Mouse (Mus musculus) stomach, embryonic 14.5 days (tissue): Measurements from ENCODE around the gene Lcat. TPM values are rescaled to one million over a fixed set of nuclear protein-coding genes. Genes with fewer than 3 reads are reported as not detected.

Experiments
- ATAC-seq: fragments of 200-750 bp; cut with Nextera tagmentation; 2 replicates; pipeline ENCODE4 v1.8.0; 2017; ENCODE audit warnings: low read depth, moderate TSS enrichment; ENCODE audit not compliant: insufficient number of reproducible peaks, insufficient read depth, low FRiP score
- H3K27ac ChIP-seq: fragments of 300-500 bp; sonication (generic); 2 replicates; pipeline ENCODE4 v1.5.1; 2014; ENCODE audit warnings: mild to moderate bottlenecking, low read length, moderate library complexity, mixed read lengths
- H3K27me3 ChIP-seq: fragments of 300-500 bp; sonication (generic); 2 replicates; pipeline ENCODE4 v1.6.1; 2014; ENCODE audit warnings: low read length, control low read depth, mixed read lengths; ENCODE audit not compliant: control insufficient read depth, insufficient read depth
- H3K36me3 ChIP-seq: fragments of 300-500 bp; sonication (generic); 2 replicates; pipeline ENCODE4 v1.6.1; 2014; ENCODE audit warnings: mild to moderate bottlenecking, control low read depth, low read length, moderate library complexity, mixed read lengths; ENCODE audit not compliant: control insufficient read depth, insufficient read depth
- H3K4me1 ChIP-seq: fragments of 300-500 bp; sonication (generic); 2 replicates; pipeline ENCODE4 v1.6.1; 2014; ENCODE audit warnings: low read length, control low read depth, mixed read lengths; ENCODE audit not compliant: control insufficient read depth, insufficient read depth
- H3K4me2 ChIP-seq: fragments of 300-500 bp; sonication (generic); replicated peaks from 2 replicates; pipeline ENCODE4 v1.6.1; 2014; ENCODE audit warnings: low read depth, low read length, control low read depth
- H3K4me3 ChIP-seq: fragments of 300-500 bp; sonication (generic); 2 replicates; pipeline ENCODE4 v1.5.1; 2014; ENCODE audit warnings: low read depth, low read length, control low read depth
- H3K9ac ChIP-seq: fragments of 300-500 bp; sonication (generic); replicated peaks from 2 replicates; pipeline ENCODE4 v1.6.1; 2014; ENCODE audit warnings: low read depth, mild to moderate bottlenecking, control low read depth, low read length, moderate library complexity, mixed read lengths
- H3K9me3 ChIP-seq: fragments of 300-500 bp; sonication (generic); 2 replicates; pipeline ENCODE4 v1.6.1; 2016; ENCODE audit warnings: low read depth, low read length, control low read depth; ENCODE audit not compliant: control insufficient read depth
- WGBS: fragments of 180-500 bp; shearing (Covaris S2); extraction: QIAGEN DNeasy Blood & Tissue Kit; methylation state at CpG from one replicate; pipeline ENCODE4 v1.1.7; 2014; 5-methylcytosine and 5-hydroxymethylcytosine counted together
- polyA plus RNA-seq: library from polyadenylated mRNA; unstranded; fragments of >200 nt; fragmentation: Nextera tagmentation; extraction: Ambion mirVana; gene quantifications from 2 replicates; pipeline ENCODE4 v1.2.1, GENCODE M21; 2014

Gene Lcat
- polyA plus RNA-seq, 1 experiment from 2014 or later: 2.1 TPM

DNA sequence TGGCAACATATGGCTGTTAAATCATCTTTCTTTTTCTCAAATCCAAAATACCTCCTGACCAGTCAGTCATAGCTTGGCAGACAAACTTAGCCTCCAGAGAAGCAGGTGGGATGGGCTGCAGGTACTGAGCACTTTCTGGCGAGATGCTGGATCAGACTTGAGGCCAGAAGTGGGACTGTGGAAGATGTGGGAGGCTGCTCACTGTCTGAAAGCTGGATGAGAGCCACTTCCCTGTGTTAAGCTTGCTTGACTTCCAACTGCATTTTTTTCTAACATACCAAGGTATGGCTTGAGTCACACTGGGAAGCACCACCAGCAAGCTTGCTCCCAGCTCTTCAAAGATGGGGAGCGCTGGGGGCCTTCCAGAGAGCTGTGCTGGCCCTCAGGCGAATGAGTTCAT is 18.1 kb downstream of the Lcat start:
- WGBS: 67% methylated on average over 3 of the region's 3 CpGs
- no peaks in the 10 kb centered on the region for H3K9me3 ChIP-seq
- no peak overlapping the region for H3K4me2 ChIP-seq
- H3K4me3 ChIP-seq: no peak overlapping the region
- no peaks in the 10 kb centered on the region for H3K27me3 ChIP-seq
- no peak for ATAC-seq
- H3K27ac ChIP-seq: no peak overlapping the region
- no peak overlapping the region for H3K9ac ChIP-seq
- no peaks in the 10 kb centered on the region for H3K4me1 ChIP-seq
- peaks cover 13% of the 10 kb centered on the region for H3K36me3 ChIP-seq

DNA sequence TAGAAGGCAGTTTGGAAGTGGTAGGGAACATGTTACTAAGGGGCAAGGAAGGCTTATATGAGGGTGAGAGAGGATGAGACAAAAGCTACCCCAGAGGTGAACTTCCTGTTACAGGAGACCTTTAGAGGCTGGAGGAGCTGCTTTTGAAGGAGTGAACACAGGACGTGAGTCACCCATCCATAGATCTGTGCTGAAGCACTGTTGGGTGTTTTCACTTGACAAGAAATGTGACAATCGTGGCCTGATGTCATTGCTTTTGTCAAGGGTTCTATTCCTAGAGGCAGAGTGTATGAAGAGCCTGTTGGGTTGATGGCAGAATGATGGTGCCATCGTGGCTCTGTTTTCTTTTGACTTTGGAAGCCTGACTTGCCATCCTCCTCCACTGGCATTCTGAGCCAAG is 23.8 kb downstream of the Lcat start:
- no peak for ATAC-seq

GRCm38 (mm10) chr8:105900941-105901616 is 42.1 kb downstream of the Lcat start:
- Histone ChIP-seq H3K27me3 (no peaks in the 10 kb centered on the region), H3K27ac (peak overlapping the region; percentile 87), H3K9me3 (no peaks in the 10 kb centered on the region), H3K36me3 (no peaks in the 10 kb centered on the region), H3K4me2 (peak overlapping the region; percentile 72), H3K4me3 (peak overlapping the region; percentile 84), H3K4me1 (peaks cover 6% of the 10 kb centered on the region; the same call in 1 of the 2 replicates), H3K9ac (peak overlapping the region; percentile 87)
- no peak for ATAC-seq
- WGBS: 30% methylated on average over 16 of the region's 16 CpGs

More for the DNA sequence above, 23.8 kb downstream of the Lcat start:
- Histone ChIP-seq H3K27ac (no peak overlapping the region), H3K9ac (no peak overlapping the region), H3K36me3 (peaks cover 8% of the 10 kb centered on the region), H3K9me3 (no peaks in the 10 kb centered on the region), H3K4me2 (no peak overlapping the region), H3K4me3 (no peak overlapping the region), H3K4me1 (no peaks in the 10 kb centered on the region), H3K27me3 (no peaks in the 10 kb centered on the region)
- 86% methylated on average over 3 of the region's 3 CpGs for WGBS

DNA sequence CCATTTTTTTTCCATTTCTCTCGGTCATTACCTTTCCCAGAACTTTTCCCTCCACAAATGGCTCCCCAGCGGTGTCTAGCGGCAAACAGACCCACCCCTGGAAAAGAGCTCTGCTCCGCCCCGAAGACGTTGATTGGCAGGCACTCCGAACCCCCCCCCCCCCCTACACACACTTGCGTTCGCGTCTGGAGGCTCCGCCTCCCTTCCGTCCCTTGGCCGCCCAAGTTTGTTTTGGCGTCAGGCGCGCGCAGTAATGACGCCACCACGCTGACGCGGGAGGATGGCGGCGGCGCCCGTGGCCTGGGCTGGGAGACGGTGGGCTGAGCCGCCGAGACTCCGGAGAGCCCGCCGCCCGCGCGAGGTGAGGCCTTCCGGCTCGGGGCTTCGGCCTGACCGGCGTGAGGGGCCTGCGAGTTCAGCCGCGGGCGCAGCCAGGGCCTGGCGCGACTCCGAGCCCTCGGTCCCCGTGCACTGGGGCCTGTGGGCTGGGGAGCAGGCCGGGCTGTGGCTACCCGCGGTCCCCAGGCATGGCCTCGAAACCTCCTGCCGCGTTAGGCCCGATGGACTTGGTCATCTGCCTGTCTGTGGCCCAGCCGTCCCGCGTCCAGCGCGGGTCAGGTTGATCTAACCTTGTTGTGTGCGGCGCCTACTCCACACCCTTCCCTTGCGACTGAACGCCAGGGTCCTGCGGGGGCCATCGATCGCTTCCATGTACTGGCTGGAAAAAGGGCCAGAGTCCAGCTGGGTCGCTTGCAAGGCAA is 42.8 kb downstream of the Lcat start, which contains the start of gene Pskh1:
Gene Pskh1 (plus strand): TSS at position 262 of the 761 bp plus-strand sequence.
- ATAC-seq: peak; percentile 94
- H3K4me1 ChIP-seq: peaks cover 6% of the 10 kb centered on the region; the same call in 1 of the 2 replicates
- peak within 1 kb of the TSS; percentile 72 for H3K4me2 ChIP-seq
- no peaks in the 10 kb centered on the region; the same call in 1 of the 2 replicates for H3K36me3 ChIP-seq
- no peaks in the 10 kb centered on the region for H3K27me3 ChIP-seq
- WGBS: under 1% methylated on average over 68 of the region's 68 CpGs
- peak within 1 kb of the TSS; percentile 87 for H3K27ac ChIP-seq
- no peaks in the 10 kb centered on the region for H3K9me3 ChIP-seq
- peak within 1 kb of the TSS; percentile 87 for H3K9ac ChIP-seq
- peak within 1 kb of the TSS; percentile 84 for H3K4me3 ChIP-seq

GRCm38 (mm10) chr8:105897801-105898480 is 45.2 kb downstream of the Lcat start:
- H3K9me3 ChIP-seq: no peaks in the 10 kb centered on the region
- no peak overlapping the region for H3K9ac ChIP-seq
- peaks cover under 1% of the 10 kb centered on the region; the same call in 1 of the 2 replicates for H3K36me3 ChIP-seq
- no peak overlapping the region for H3K4me3 ChIP-seq
- no peak overlapping the region for H3K27ac ChIP-seq
- 79% methylated on average over 9 of the region's 9 CpGs for WGBS
- H3K4me2 ChIP-seq: no peak overlapping the region
- ATAC-seq: no peak
- no peaks in the 10 kb centered on the region for H3K27me3 ChIP-seq
- H3K4me1 ChIP-seq: peaks cover 6% of the 10 kb centered on the region; the same call in 1 of the 2 replicates

DNA sequence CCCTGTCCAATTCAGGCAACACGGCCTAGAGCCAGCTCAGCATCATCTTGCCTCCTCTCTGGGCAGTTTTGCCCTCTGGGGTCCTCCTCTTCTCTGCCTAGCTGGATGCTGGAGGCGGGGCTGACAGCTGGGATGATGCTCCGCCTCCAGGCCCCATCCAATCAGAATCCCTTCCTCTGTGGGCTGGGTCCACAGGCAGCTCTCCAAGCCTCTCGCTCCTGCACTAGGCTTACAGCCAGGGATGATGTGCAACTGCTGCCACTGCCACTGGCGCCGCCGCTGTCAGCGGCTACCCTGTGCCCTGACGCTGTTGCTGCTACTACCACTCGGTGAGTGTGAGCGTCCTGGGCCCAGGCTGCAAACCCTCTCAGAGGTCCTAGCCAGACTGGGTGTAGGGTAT is 49.8 kb downstream of the Lcat start, which contains the start of gene Nrn1l:
Gene Nrn1l (plus strand): TSS at position 229 of the 400 bp plus-strand sequence.
- Histone ChIP-seq H3K36me3 (peaks cover 43% of the 10 kb centered on the region), H3K9me3 (no peaks in the 10 kb centered on the region), H3K27me3 (no peaks in the 10 kb centered on the region), H3K4me1 (no peaks in the 10 kb centered on the region), H3K4me2 (no peak within 1 kb of the TSS), H3K4me3 (no peak within 1 kb of the TSS), H3K27ac (no peak within 1 kb of the TSS), H3K9ac (no peak within 1 kb of the TSS)
- peak; percentile 69; the same call in 1 of the 2 replicates for ATAC-seq
- 8% methylated on average over 11 of the region's 11 CpGs for WGBS

GRCm38 (mm10) chr8:105892432-105892831 is 50.8 kb downstream of the Lcat start:
- 80% methylated on average over 6 of the region's 6 CpGs for WGBS
- no peaks in the 10 kb centered on the region for H3K9me3 ChIP-seq
- H3K4me2 ChIP-seq: no peak overlapping the region
- H3K9ac ChIP-seq: no peak overlapping the region
- H3K36me3 ChIP-seq: peaks cover 52% of the 10 kb centered on the region
- ATAC-seq: no peak
- no peak overlapping the region for H3K4me3 ChIP-seq
- no peaks in the 10 kb centered on the region for H3K4me1 ChIP-seq
- no peak overlapping the region for H3K27ac ChIP-seq
- H3K27me3 ChIP-seq: no peaks in the 10 kb centered on the region

GRCm38 (mm10) chr8:105890870-105891269 is 52.3 kb downstream of the Lcat start:
- peaks cover 68% of the 10 kb centered on the region for H3K36me3 ChIP-seq
- ATAC-seq: no peak
- H3K4me1 ChIP-seq: no peaks in the 10 kb centered on the region
- no peak overlapping the region for H3K4me2 ChIP-seq
- H3K4me3 ChIP-seq: no peak overlapping the region
- H3K27me3 ChIP-seq: no peaks in the 10 kb centered on the region
- no peak overlapping the region for H3K27ac ChIP-seq
- H3K9ac ChIP-seq: no peak overlapping the region
- 95% methylated on average over 6 of the region's 6 CpGs for WGBS
- no peaks in the 10 kb centered on the region for H3K9me3 ChIP-seq
